Mouse (Mus musculus) T-helper 17 cell (primary cell): ENCODE measurements around the gene Trpm2.

Experiments
- in situ Hi-C, 2 experiments: fragments of 300-600 bp; cut with MboI, MseI; formaldehyde crosslinking; loops; 1 replicate in 1 of 2; 2 replicates in 1 of 2; pipeline ENCODE4 v1.15.1; 2025; ENCODE audit warnings: high pct_unique_total_duplicates in 2 of 2

Trpm2 gene

GRCm38 (mm10) chr10:77912605-77913004, 57.8 kb downstream of the Trpm2 start:
- in situ Hi-C loops: no loop called here

DNA sequence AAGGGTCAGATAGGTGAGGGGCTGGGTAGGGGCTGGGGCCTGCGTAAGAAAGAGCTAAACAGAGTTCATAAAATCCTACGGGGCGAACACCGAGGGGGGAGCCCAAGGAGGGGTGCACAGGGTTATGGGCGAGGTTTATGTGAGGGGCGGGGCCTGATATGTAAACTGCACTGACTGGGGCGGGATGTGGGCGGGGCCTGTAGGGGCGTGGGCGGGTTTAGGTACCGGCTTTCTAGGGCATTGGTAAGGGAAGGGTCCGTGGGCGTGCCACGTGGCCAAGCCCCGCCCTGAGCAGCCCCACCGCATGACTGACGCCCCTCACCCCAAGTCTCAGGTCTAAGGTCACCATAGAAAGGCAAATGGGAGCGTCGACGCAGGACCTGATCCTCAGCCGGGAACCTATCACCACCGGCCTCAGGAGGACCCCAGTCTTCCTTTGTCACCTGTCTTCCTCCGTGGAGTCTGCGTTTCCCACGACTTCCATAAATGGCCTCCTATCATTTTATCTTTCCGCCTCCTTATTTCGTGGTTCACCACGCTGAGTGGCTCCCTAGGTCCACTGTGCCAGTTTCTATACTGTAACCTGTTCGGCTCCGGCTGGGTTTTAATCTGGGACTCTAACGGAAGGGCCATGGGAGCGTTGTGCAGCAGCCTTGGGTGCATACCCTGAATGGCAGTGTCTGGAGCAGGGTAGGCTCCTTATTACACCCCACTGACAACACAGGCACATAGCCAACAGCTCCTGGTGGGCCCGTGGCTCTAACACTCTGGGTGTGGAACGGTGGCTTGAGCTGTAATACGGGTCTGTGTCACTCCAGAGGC, 67.3 kb downstream of the Trpm2 start:
- in situ Hi-C loops: no loop called here

DNA sequence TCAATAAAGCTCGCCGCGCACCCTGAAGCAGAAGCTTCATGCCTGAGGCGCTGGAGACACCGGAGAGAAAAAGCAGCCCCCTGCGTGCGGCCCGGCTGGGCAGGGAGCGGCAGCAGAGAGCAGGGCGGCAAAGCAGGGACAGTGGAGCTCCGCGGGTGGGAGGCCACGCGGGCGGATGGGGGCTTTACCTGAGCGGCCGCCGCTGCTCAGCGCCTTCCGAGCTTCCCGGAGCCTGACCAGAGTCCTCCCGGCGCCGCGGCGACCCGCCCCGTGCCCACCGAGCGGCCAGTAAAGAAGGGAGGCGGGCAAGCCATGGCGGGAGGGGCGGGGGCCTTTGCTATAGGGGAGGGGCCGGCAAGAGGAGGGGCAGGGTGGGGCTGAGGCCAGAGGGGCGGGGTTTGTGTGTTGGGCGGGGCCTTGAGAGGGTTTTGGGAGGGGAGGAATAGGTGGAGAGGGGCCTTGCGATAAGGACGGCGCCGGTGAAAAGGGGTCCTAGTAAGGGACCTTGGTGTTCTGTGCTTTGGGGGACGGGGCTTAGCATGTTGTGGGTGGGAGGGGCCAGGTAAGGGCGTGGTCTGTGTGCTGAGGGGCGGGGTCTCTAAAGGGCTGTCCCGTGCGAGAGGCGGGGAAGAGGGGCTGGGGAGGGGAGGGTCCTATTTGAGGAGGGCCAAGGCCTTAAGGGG, 68.0 kb downstream of the Trpm2 start, which contains the start of gene Lrrc3:
Lrrc3 (minus strand) TSS at position 326 of the 683 bp plus-strand sequence.
- in situ Hi-C loops: no loop called here

- in situ Hi-C loops: no loop called here
Observed at GRCm38 (mm10) chr10:77901871-77902210, 68.5 kb downstream of the Trpm2 start.

DNA sequence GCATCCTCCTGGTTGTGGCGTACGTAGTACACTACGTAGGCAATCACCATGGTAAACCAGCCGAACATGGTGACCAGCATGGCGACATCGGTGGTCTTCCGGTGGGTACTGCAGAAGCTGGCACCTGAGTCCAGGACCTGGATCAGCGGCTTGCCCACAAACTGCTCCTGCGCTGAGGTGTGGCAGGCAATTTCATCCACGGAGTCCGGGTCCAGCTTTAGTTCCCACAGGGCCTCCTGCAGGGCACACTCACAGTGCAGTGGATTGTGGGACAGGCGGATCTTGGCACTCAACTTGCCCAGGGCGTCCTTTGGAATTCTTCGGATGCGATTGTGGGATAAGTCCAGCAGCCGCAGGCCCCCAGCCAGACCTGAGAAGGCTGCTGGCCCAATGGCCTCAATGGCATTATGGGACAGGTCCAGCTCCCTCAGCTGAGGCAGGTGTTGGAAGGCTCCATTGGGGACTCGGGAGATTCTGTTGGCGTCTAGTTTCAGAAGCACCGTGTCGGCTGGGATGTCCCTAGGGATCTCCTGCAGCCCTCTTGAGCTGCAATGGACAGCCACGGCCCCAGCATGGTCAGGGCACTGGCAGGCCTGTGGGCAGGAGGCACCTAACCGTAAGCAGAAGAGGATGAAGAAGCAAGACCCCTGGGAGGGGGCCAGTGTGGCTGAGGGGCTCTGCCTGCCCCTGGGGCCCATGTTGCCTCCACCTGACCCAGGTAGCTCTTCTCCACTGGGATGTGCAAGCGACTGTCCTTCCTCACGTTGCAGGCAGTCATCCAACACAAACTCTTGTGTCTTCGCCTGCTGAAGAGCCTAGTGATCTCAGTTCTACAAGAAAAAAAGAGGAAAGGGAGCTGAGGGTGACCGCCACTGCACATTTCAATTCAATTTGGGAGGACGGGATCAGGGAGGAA, 69.2 kb downstream of the Trpm2 start:
- in situ Hi-C loops: no loop called here

GRCm38 (mm10) chr10:77900126-77900525, 70.2 kb downstream of the Trpm2 start:
- in situ Hi-C loops: no loop called here

GRCm38 (mm10) chr10:77895562-77895961, 74.8 kb downstream of the Trpm2 start:
- in situ Hi-C loops: no loop called here

GRCm38 (mm10) chr10:77890987-77891565, 79.3 kb downstream of the Trpm2 start:
- in situ Hi-C loops: no loop called here

- in situ Hi-C loops: no loop called here
Observed at GRCm38 (mm10) chr10:77886007-77886747, 84.2 kb downstream of the Trpm2 start.

DNA sequence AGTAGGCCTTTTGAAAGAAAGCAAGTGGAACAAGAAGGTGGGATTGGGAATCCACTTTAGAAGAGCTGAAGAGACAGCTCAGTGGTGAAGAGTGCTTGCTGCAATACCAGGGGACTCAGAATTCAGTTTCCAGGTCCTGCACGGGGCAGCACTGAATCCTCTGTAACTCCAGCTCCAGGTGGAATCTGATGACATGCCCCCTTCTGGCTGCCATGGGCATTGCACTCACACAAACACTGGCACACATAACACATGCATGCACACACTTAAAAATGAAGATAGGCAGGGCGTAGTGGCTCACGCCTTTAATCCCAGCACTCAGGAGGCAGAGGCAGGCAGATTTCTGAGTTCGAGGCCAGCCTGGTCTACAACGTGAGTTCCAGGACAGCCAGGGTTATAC, 87.8 kb downstream of the Trpm2 start:
- in situ Hi-C loops: no loop called here

GRCm38 (mm10) chr10:77880305-77880704, 90.1 kb downstream of the Trpm2 start:
- in situ Hi-C loops: no loop called here

GRCm38 (mm10) chr10:77878985-77879384, 91.4 kb downstream of the Trpm2 start:
- in situ Hi-C loops: no loop called here

- in situ Hi-C loops: no loop called here
Observed at GRCm38 (mm10) chr10:77869651-77870050, 100.7 kb downstream of the Trpm2 start.

- in situ Hi-C loops: no loop called here
Observed at GRCm38 (mm10) chr10:77867546-77867945, 102.8 kb downstream of the Trpm2 start.

- in situ Hi-C loops: no loop called here
Observed at GRCm38 (mm10) chr10:77864762-77865143, 105.6 kb downstream of the Trpm2 start.

DNA sequence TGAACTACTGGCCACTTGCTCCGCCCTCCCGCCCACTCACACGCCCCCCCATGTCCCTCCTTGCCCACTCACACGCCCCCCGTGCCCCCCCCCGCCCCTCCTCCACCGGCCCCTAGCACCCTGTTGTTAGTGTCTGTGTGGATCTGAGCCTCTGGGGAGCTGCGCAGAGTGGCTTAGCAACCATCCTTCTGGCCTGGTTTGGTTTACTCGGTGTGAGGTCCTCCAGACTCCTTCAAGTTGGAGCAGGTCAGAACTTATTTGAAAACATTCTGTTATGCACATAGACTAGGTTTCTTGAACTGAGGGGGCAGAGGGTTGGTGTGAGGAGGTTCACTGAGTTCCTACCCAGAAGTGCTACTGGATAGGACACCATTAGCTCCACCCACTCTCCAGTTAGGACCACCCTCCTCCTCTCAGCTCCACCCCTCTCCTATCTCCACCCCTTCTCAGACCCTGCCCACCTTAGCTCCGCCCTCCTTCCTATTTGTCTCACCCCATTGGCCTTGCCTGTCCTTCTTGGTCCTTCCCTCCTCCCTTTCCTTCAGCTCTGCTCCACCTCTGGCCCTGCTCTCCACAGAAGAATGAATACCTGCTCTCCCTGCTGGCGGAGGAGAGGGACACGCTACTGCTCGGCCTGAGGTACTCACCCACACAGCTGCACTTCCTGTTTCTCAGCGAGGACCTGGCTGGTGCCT, 106.1 kb downstream of the Trpm2 start:
- in situ Hi-C loops: no loop called here

GRCm38 (mm10) chr10:77861675-77862074, 108.7 kb downstream of the Trpm2 start, which contains the start of gene Gm3285:
Gene Gm3285 (plus strand): TSS chr10:77861975.
- in situ Hi-C loops: no loop called here
